Mouse (Mus musculus) intestine, postnatal 0 days (tissue): ENCODE data around the gene Arhgdia. TPM values are rescaled to one million over a fixed set of nuclear protein-coding genes. Genes with fewer than 3 reads are reported as not detected.
A peak's percentile ranks its signal among the peaks of the same experiment; 100 is the strongest.

Source experiments
- ATAC-seq: fragments of 200-750 bp; cut with Nextera tagmentation; 2 replicates; pipeline ENCODE4 v1.8.0; 2017; ENCODE audit warnings: mild to moderate bottlenecking, moderate TSS enrichment, moderate library complexity
- H3K27ac ChIP-seq: fragments of 300-500 bp; sonication (generic); 2 replicates; pipeline ENCODE4 v1.5.1; 2014; ENCODE audit warnings: mild to moderate bottlenecking, low read depth, low read length, moderate library complexity
- H3K27me3 ChIP-seq: fragments of 300-500 bp; sonication (generic); replicated peaks from 2 replicates; pipeline ENCODE4 v1.6.1; 2014; ENCODE audit warnings: low read length, mixed read lengths; ENCODE audit not compliant: control insufficient read depth, insufficient read depth
- H3K36me3 ChIP-seq: fragments of 300-500 bp; sonication (generic); 2 replicates; pipeline ENCODE4 v1.6.1; 2014; ENCODE audit warnings: mild to moderate bottlenecking, moderate library complexity; ENCODE audit not compliant: control insufficient read depth, insufficient read depth
- H3K4me1 ChIP-seq: fragments of 300-500 bp; sonication (generic); replicated peaks from 2 replicates; pipeline ENCODE4 v1.6.1; 2014; ENCODE audit warnings: antibody characterized with exemption, low read length, mixed read lengths; ENCODE audit not compliant: control insufficient read depth, insufficient read depth
- H3K4me2 ChIP-seq: fragments of 300-500 bp; sonication (generic); replicated peaks from 2 replicates; pipeline ENCODE4 v1.6.1; 2014; ENCODE audit warnings: low read depth, mild to moderate bottlenecking, moderate library complexity
- H3K4me3 ChIP-seq: fragments of 300-500 bp; sonication (generic); 2 replicates; pipeline ENCODE4 v1.5.1; 2014; ENCODE audit warnings: low read depth, low read length
- H3K9ac ChIP-seq: fragments of 300-500 bp; sonication (generic); 2 replicates; pipeline ENCODE4 v1.6.1; 2014; ENCODE audit warnings: mild to moderate bottlenecking, low read depth, low read length
- H3K9me3 ChIP-seq: fragments of 300-500 bp; sonication (generic); 2 replicates; pipeline ENCODE4 v1.6.1; 2016; ENCODE audit warnings: mixed run types; ENCODE audit not compliant: control insufficient read depth
- CTCF ChIP-seq: sonication (generic); IDR thresholded peaks from 2 replicates; pipeline ENCODE4 v1.5.1; 2016; ENCODE audit warnings: low read depth, mild to moderate bottlenecking, control low read depth, antibody characterized with exemption, moderate library complexity
- WGBS: fragments of 180-500 bp; shearing (Covaris S2); extraction: QIAGEN DNeasy Blood & Tissue Kit; methylation state at CpG from one replicate; pipeline ENCODE4 v1.1.7; 2014; 5-methylcytosine and 5-hydroxymethylcytosine counted together
- polyA plus RNA-seq: library from polyadenylated mRNA; unstranded; fragments of >200 nt; fragmentation: Nextera tagmentation; extraction: Ambion mirVana; gene quantifications from 2 replicates; pipeline ENCODE4 v1.2.1, GENCODE M21; 2015

Arhgdia gene
- polyA plus RNA-seq, 1 experiment from 2014 or later = 493 TPM

DNA sequence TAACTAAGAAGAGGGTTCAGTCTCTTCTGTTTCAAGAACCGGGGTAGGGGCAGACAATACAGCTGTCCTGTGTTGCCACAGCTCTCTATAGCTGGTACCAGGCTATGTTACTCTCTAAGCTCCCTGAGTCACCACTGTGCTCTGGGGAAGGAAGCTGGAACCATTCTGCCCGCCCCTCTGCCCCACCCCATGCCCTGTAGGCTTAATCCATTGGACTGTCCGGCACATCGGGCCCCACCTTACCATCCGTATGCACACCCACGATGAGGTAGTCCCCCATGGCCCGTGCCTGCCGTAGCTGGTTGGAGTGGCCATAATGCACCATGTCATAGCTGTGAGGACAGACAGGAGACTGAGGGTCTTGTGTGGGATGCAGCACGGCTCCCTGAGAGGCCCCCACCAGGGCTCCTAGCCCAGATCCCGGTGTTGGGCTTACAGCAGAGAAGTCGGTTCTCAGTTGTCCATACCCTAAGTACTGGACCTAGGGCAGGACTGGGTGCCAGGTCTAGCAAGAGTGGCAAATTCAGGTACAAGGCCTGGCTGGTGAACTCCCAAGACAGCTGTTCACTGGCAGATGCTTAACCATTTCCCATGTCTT lies 34.3 kb upstream of the Arhgdia start:
- Histone ChIP-seq H3K4me1 (peaks cover 6% of the 10 kb centered on the region; the same call in 1 of the 2 replicates), H3K9me3 (no peaks in the 10 kb centered on the region), H3K27me3 (no peaks in the 10 kb centered on the region), H3K27ac (peak overlapping the region; percentile 98), H3K9ac (peak overlapping the region; percentile 45), H3K4me3 (0 out of 2 replicates have a peak overlapping the region, but pooled peaks have one; percentile 20), H3K36me3 (peaks cover 67% of the 10 kb centered on the region), H3K4me2 (peak overlapping the region; percentile 84)
- 58% methylated on average over 11 of the region's 11 CpGs for WGBS
- peak; percentile 25 for ATAC-seq
- no peak for TF ChIP-seq CTCF

DNA sequence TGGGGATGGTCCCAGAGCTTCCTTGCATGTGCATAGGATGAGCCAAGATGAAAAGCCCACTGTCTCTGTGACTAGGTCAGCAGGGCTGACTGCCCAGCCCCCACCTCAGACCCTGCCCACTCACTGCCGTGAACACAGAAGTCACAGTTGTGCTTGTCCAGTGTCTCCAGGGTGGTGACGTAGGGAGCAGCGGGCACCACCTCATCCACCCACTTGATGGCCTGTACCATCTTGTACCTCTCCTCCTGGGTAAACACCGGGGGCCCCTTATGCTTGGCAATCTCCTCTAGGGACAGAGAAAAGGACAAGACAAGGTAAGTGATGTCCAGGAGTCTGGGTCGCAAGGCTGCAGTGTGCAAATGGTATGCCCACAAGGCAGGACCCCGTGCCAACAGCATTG lies 33.7 kb upstream of the Arhgdia start:
- ATAC-seq = no peak
- no peak overlapping the region for H3K4me3 ChIP-seq
- no peaks in the 10 kb centered on the region for H3K9me3 ChIP-seq
- peak overlapping the region; percentile 84; the same call in 1 of the 2 replicates for H3K4me2 ChIP-seq
- H3K27me3 ChIP-seq = no peaks in the 10 kb centered on the region
- peak overlapping the region; percentile 98 for H3K27ac ChIP-seq
- peaks cover 67% of the 10 kb centered on the region for H3K36me3 ChIP-seq
- H3K9ac ChIP-seq = peak overlapping the region; percentile 45; the same call in 1 of the 2 replicates
- TF ChIP-seq CTCF = no peak
- H3K4me1 ChIP-seq = peaks cover 6% of the 10 kb centered on the region; the same call in 1 of the 2 replicates
- WGBS = 93% methylated on average over 6 of the region's 6 CpGs

DNA sequence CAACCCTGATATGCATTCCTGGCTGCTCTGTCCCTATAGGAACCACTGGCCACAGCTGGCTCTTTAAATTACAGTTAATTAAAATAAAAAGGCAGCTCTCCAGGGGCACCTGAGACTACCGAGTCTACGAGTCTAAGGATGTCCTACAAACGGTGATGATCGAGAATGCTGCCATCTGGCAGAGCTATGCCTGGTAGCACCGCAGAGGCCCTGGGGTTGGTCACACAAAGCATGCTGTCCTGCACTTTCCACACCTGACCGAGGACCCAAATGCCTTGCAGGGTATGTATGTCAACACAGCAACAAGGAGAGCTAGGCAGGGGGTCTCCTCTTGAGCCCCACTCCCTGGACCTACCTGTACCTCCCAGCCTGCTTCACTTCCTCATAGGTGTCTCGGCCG lies 32.6 kb upstream of the Arhgdia start:
- Histone ChIP-seq H3K27ac (no peak overlapping the region), H3K4me2 (no peak overlapping the region), H3K36me3 (peaks cover 62% of the 10 kb centered on the region), H3K27me3 (no peaks in the 10 kb centered on the region), H3K9me3 (no peaks in the 10 kb centered on the region), H3K9ac (no peak overlapping the region), H3K4me3 (no peak overlapping the region), H3K4me1 (peaks cover 6% of the 10 kb centered on the region; the same call in 1 of the 2 replicates)
- no peak for TF ChIP-seq CTCF
- 84% methylated on average over 8 of the region's 8 CpGs for WGBS
- ATAC-seq = no peak

DNA sequence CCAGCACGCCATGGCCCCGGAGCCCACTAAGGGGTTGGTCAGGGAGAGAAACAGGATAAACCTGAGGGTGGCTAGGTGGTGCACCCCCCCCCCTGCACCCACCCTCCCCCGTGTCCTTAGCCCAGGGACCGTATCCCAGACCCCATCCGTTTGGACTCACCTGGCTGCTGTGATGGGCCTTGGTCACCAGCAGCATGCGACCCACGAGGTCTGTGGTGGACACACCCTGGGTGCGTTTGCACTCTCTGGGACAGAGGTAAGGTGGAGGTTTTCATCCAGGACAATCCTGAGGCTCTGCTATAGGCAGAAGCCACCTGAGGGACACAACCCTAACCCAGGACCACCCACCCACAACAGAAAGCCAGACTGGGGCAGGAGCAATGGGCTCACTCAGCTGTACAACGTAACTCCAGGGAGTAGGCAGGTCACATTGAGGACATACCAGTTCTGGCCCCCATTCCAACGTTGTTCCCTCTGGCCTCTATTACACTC lies 32.1 kb upstream of the Arhgdia start:
- Histone ChIP-seq H3K36me3 (peaks cover 58% of the 10 kb centered on the region), H3K9me3 (no peaks in the 10 kb centered on the region), H3K27me3 (no peaks in the 10 kb centered on the region), H3K4me3 (no peak overlapping the region), H3K4me1 (peaks cover 6% of the 10 kb centered on the region; the same call in 1 of the 2 replicates), H3K9ac (no peak overlapping the region), H3K27ac (peak overlapping the region; percentile 28; the same call in 1 of the 2 replicates), H3K4me2 (no peak overlapping the region)
- 79% methylated on average over 10 of the region's 10 CpGs for WGBS
- TF ChIP-seq CTCF = no peak
- no peak for ATAC-seq

DNA sequence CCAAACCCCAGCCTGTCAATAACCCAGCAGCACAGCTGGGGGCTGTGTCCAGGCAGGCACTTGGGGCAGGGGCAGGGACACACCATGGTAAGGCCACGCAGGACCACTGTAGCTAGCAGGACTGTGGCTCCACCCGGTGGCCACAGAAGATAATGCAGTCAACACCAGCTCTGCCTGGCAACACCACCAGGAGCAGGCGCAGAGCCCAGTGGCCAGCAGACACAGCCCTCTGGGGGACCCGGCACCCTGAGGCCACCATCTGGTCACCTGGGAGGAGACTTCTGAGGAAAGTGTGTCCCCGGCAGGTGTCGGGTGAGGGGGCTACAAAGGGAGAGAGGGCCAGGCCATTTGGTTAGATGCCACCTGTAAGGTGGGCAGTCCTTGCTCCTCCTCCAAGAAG lies 31.3 kb upstream of the Arhgdia start:
- no peak overlapping the region for H3K4me2 ChIP-seq
- peaks cover 52% of the 10 kb centered on the region for H3K36me3 ChIP-seq
- peak; percentile 92 for TF ChIP-seq CTCF
- no peak for ATAC-seq
- no peaks in the 10 kb centered on the region for H3K9me3 ChIP-seq
- H3K4me3 ChIP-seq = no peak overlapping the region
- peaks cover 6% of the 10 kb centered on the region; the same call in 1 of the 2 replicates for H3K4me1 ChIP-seq
- H3K9ac ChIP-seq = no peak overlapping the region
- WGBS = 43% methylated on average over 6 of the region's 6 CpGs
- H3K27me3 ChIP-seq = no peaks in the 10 kb centered on the region
- no peak overlapping the region for H3K27ac ChIP-seq

DNA sequence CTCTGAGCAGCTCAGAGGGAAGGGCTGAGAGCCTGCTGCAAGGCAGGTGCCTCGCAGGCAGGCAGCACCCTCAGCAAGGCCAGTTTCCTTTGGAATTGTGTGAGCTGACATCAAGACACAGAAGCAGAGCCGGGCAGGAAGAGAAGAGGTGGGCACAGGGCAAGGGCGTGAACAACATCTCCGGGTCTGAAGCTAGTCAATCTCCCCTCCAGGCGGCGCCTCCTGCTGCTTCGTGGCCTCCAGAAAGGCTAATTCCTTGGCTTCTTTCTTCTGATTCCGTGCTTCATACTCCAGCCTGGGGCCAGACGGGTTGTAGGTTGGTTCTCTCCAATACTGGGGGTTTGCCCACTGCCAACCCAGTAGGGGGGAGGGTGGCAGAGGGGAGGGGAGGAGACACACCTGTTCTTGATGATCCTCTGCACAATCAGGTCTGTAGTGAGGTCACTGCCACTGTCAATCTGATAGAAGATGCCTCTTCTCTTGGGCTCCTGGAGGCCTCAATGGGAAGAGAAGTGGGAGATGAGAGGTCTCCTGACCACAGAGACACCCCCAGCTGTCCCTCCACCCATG lies 29.1 kb upstream of the Arhgdia start:
- ATAC-seq = no peak
- no peak overlapping the region for H3K4me3 ChIP-seq
- peaks cover 58% of the 10 kb centered on the region for H3K36me3 ChIP-seq
- H3K9me3 ChIP-seq = no peaks in the 10 kb centered on the region
- H3K4me1 ChIP-seq = no peaks in the 10 kb centered on the region; the same call in 1 of the 2 replicates
- H3K27ac ChIP-seq = no peak overlapping the region
- 81% methylated on average over 9 of the region's 9 CpGs for WGBS
- no peak overlapping the region for H3K4me2 ChIP-seq
- TF ChIP-seq CTCF = no peak
- no peaks in the 10 kb centered on the region for H3K27me3 ChIP-seq
- H3K9ac ChIP-seq = no peak overlapping the region
